Mouse (Mus musculus) ovary, adult 18-20 months (tissue): ENCODE measurements around the gene Dlgap4.
A peak's percentile ranks its signal among the peaks of the same experiment; 100 is the strongest.

ENCODE experiments used
- DNase-seq: peaks from one replicate; pipeline ENCODE4 v3.0.0; 2022; ENCODE audit warnings: low spot score, mixed read lengths

Gene Dlgap4

GRCm38 (mm10) chr2:156658751-156659150 lies 45.2 kb downstream of the Dlgap4 start:
- no peak for DNase-seq

GRCm38 (mm10) chr2:156659981-156660380 lies 46.5 kb downstream of the Dlgap4 start:
- DNase-seq: no peak

GRCm38 (mm10) chr2:156663162-156663561 lies 49.7 kb downstream of the Dlgap4 start:
- no peak for DNase-seq

DNA sequence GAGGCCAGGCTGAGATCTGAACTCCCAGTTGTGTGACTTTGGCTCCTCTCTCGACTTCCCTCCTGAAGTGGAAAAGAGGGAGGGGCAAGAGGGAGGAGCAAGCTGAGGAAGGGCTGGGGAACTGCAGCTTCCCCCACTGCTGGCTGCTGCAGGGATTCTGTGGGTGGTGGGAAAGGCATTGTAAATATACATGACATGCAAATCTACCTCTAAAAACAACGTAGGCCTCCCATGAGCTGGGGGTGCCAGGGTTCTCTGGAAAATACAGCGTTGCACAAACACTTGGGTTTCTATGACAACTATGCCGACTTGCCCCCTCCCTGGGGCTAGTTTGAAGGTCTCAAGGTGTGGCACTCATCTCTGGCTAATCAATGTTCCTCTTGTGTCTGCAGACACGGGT lies 50.9 kb downstream of the Dlgap4 start:
- no peak for DNase-seq

DNA sequence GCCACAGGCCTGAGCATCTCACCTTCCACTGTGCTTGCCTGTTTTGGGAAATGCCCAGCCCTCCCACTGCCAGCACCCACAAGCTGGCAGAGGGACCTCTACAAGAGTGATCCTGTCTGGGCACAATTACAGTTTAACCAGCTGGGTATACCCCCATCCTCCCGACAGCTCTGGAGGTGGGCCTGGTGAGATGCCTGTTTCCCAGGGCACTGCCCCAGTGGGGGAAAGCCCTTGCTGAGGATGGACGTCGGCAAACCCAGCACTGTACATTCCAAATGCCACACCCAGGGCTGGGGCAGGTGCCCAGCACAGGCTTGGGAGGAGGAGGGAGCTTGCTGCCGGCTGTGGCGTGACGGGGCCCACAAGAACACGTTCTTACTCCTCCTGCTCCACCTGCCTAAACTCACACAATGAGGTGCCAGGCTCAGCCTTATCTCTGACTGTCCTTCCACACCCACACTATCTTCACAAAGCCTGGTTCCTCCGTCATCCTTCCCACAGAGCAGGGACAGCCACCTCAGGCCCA lies 51.6 kb downstream of the Dlgap4 start:
- no peak for DNase-seq

DNA sequence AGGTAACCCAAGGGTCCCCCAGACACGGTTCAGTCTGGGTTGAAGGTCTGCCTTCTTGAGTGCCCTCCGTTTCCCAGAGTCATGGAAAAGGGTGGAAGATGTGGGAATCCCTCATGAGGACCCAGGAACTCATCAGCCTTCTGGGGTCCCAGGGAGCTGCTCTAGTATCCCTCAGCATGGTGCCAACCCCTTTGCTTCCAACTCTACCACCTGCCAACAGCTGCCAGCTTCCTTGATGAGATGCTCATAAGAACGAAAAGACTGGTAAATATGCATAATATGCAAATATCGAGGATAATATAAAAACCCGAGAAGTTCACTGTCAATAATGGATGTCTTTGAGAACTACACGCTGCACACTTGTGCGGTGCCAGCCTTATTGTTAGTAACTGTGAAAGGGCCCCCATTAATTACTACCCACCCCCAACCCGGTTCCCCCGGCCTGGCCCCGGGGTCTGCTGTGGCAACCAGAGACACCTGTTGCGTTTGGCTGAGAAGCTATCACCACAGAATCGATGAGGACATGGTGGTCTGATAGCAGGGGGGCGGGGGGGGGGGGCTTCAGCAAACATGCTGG lies 52.2 kb downstream of the Dlgap4 start:
- DNase-seq: no peak

GRCm38 (mm10) chr2:156666231-156666630 lies 52.7 kb downstream of the Dlgap4 start:
- no peak for DNase-seq

DNA sequence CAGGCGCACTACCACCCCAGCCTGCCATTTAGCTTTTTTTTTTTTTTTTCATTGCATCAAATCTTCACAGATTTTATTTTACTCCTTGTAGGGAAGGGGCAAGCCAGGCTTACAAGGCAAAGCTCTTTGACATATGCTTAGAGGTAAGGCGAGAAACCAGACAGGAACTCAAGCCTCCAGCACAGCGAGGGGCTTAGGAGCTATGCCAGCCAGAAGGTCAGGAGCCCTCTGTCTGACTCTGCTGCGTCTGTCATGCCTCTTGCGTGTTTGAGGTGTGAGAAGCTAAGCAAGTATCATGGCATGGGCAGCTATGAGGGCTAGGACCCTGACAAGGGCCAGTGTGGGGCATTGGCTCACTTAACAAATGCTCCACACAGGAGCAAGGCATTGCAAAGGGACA lies 53.8 kb downstream of the Dlgap4 start:
- DNase-seq: no peak

- no peak for DNase-seq
Observed at GRCm38 (mm10) chr2:156668625-156669024, 55.1 kb downstream of the Dlgap4 start.

DNA sequence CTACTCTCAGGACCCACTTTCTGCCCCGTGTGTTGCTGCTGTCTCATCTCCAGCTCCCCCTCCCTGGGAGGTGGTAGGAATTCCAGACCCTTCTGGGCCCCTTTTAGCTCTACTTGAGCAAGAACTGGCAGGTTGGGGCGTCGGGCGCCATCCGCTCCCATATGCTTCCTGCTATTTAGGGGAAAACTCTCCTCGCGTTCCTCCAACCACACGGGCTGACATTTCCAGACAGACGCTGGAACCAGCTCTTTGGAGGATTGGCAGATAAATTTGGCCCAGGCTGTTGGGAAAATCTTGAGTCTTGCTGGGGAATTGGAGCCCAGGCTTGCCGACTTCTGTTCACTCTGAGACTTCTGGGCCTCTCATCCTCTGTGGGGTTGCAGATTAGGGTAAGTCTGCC lies 59.8 kb downstream of the Dlgap4 start:
- DNase-seq: no peak

GRCm38 (mm10) chr2:156673881-156674669 lies 60.6 kb downstream of the Dlgap4 start:
- DNase-seq: no peak

- no peak for DNase-seq
Observed at GRCm38 (mm10) chr2:156676885-156677284, 63.4 kb downstream of the Dlgap4 start.

GRCm38 (mm10) chr2:156678112-156678511 lies 64.6 kb downstream of the Dlgap4 start:
- no peak for DNase-seq

DNA sequence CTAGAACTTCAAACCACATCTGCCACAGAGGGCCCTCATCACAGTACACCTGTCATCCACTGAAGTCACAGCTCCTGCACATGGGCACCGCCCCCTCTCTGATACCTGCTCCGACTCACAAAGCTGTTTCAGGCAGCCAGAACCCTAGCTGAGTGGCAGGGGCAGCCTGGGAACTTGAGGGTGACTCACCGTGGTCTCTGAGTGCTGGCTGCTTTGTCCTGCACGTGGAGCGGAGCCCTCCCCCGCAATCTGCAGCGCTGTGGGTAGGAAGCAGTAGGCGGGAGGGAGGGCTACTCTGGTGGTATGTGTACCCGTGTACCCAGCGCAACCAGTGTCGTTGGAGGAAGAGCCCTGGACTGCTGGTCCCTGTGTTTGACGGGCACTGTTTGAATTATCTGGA lies 69.5 kb downstream of the Dlgap4 start:
- DNase-seq: no peak

DNA sequence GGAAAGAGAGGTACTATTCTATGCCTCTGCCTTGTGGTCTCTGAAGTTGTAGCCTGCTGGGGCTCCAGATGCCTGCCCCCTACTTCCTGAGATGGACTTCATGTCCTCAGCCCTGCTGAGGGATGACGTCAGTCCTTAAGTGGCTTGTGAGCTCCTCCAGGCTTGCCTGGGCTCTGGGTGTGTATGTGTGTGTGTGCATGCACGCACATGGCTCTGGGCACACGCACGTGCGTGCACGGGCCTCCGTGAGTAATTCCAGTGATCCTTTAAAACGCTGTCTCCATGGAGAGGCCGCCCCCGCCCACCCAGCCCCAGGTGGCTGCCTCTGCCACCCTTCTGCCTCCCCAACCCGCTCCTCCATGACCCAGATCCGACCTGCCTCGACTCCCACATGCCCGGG lies 72.5 kb downstream of the Dlgap4 start:
- DNase-seq: no peak

DNA sequence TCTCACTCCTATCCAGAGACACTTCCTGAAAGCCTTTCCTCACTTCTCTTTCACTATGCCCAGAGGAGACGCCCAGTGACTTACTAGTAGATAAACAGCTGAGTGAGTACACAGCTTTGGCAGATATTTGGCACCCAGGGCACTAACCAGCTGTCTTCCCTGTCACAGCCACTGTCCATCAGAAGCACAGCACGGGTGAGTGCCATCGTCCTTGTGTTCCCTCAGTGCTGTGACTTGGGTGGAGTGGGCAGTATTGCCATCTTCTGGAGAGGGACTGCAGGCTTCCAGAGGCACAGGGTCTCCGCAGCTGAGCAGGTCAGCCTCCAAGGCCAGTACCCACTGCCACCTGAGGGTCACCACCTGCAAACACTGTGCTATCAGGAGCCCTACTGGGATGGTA lies 73.2 kb downstream of the Dlgap4 start:
- DNase-seq: no peak

DNA sequence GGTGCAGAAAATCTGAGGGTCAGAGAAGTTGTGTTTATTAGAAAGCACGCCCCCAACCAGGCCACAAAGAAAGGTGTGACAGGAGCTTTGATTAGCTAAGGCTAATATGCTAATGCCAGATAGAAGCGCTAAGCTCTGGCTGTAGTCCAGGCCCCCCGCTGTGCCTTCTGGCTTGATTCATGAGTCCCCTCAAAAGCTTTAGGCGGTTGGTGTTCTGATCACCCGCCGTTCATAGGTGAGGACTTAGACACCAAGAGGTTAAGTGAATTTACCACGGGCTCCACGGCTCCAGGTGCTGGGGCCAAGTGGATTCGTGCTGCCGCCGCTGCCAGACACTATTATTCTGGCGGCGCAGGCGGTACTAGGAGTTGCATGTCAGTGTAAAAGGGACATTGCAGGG lies 75.1 kb downstream of the Dlgap4 start:
- no peak for DNase-seq

- no peak for DNase-seq
Observed at GRCm38 (mm10) chr2:156690833-156691232, 77.3 kb downstream of the Dlgap4 start.

DNA sequence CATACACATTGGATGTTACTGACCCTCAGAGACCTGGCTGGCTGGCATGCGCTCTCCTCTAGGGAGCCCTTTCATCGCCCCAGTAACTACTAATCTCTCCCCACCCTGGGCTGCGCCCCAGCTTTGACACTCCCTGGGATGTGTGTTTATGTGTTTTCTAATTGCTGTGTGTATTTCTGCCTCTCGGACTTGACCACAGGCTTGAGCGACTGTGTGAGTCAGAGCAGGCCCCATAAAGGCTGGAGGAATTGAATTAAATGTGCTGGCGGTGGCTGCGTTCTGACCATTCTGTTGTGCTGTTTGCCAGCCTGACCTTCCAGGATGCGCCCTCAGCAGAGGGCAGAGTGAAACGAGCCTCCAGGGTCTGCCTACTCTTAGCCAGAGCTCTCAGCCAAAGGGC lies 78.2 kb downstream of the Dlgap4 start:
- no peak for DNase-seq

GRCm38 (mm10) chr2:156693241-156693807 lies 79.8 kb downstream of the Dlgap4 start:
- DNase-seq: no peak

GRCm38 (mm10) chr2:156697261-156697660 lies 83.8 kb downstream of the Dlgap4 start:
- DNase-seq: no peak

DNA sequence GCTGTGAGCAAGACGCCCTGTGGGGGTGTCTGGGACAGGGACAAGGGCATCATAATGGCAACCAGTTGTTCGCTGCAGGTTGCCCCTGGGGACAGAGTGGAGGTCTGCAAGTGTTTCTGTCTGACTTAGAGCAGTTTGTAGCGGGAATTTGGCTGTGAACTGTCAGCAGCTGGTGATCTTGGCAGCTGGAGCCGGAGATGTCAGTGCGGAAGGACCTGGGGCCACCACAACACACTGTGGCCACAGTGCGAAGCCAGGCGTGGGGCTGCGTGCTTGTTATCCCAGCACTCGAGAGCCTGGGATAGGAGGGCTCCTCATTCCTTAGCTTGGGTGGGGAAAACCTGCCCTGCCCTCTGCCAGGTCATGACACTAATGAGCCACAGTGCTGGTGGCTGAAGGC lies 84.7 kb downstream of the Dlgap4 start:
- no peak for DNase-seq

GRCm38 (mm10) chr2:156705473-156705872 lies 92.0 kb downstream of the Dlgap4 start:
- peak; percentile 30 for DNase-seq
